Mouse (Mus musculus) spleen, adult 10 weeks (tissue): Measurements from ENCODE around the gene Ttc6. TPM values are rescaled to one million over a fixed set of nuclear protein-coding genes. Genes with fewer than 3 reads are reported as not detected.

Experiments used
- polyA plus RNA-seq: library from polyadenylated mRNA; stranded (reverse); fragments of 350-450 nt; fragmentation: Illumina TruSeq; extraction: RNeasy Lipid Tissue Mini Kit (QIAGEN cat#74804); gene quantifications from one replicate; pipeline ENCODE4 v1.2.3, GENCODE M21; 2015; ENCODE audit warnings: low replicate concordance; ENCODE audit not compliant: insufficient read depth

Gene Ttc6
- polyA plus RNA-seq = 0.76 TPM

GRCm38 (mm10) chr12:57563909-57564308 is at the start of gene Ttc6:
Ttc6 (plus strand) TSS chr12:57564113.

GRCm38 (mm10) chr12:57546415-57547201 is 17.3 kb upstream of the Ttc6 start, which contains the start of gene Foxa1:
Foxa1 (minus strand) TSS chr12:57546916.

Other genes starting within 250 kb of the Ttc6 start
- not detected for gene Foxa1, start 17.2 kb upstream of the Ttc6 start, polyA plus RNA-seq